Mouse (Mus musculus) spleen, postnatal 4 days (tissue): ENCODE results near the gene Khsrp.

ENCODE experiments used
- DNase-seq, 2 experiments: peaks; one replicate each; pipeline ENCODE4 v3.0.0; 2022; ENCODE audit warnings: low spot score in 2 of 2

The Khsrp gene

DNA sequence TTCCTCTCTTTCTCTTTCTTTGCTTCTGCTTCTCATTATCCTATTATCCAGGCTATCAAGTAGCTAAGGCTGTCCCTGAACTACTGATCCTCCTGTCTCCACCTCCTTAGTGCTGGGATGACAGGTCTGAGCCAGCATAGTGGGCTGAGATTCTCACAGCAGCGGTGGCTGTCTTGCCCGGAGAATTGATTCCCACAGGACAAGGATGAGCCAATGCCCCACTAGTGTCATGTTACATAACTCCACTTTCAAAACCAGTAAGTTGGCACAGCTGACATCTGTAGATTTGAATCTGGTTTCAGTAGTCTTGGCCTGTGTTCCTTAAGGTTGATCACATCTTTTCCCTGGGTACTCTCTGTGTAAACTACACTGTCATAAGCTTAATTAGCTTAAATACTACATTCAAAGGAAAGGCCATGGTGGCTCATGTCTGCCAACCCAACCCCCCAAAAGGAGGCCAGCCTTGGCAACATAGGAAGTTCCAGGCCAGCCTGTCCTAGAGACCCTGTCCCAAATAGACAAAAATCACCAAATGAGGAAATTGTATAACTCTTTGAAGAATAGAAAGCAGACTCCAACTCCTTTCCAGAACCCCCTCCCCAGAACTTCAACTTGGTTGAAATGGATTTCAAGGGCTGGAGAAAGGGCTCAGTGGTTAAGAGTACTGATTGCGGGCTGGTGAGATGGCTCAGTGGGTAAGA lies 45.1 kb downstream of the Khsrp start:
- DNase-seq: no peak

DNA sequence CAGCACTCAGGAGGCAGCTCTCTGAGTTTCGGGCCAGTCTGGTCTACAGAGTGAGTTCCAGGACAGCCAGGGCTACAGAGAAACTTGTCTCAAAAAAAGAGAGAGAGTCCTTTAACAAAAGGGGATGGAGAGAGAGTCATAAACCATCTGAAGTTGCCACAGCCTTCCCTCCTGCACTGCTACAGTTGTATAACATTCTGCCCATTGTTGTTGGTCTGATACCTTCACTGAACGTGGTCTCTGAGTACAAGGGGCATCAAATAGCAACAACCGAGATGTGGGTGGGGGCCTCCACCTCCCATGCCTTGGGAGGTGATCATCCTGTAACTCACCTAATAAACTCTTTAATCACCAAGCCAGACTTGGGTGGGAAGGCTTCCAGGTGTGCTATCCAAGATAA lies 45.7 kb downstream of the Khsrp start:
- DNase-seq: no peak

DNA sequence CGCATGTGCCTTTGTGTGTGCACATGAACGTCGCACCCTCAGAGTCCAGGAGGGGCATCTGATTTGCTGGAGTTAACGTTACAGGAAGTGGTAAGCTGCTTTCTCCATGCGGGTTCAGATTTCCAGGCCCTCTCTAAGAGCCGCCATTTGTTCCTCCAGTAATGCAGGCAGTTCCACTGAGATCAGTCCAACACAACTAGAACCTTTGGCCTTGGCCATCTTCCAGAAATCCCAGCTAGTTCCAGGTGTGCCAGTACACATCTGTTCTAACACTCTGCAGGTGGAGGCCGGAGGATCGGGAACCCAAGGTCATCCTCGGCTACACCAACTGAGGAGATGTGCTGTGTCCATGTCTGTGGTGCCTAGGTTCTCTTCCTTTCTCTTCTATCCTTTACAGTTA lies 46.4 kb downstream of the Khsrp start:
- no peak for DNase-seq

DNA sequence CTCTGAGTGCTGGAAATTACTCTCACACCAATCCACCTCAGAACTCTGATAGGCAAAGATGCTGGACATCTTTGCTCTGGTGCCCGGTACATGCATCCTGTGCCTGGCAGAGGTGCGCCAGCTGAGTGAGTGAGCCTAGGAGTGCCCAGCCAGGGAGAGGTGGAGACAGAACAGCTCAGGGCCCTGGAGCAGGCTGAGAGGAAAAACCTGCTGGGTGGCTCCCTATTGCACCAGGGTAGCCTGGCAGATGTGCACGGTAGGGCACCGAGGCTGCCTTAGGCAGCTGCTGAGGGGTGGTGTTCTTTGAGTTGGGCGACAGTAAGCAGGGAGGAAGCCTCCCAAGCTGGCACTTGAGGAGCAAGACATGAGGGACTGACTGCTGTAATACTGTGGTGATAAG lies 49.3 kb downstream of the Khsrp start, which contains the start of gene Acer1:
TSS of gene Acer1 (minus strand) at position 114 of the 400 bp plus-strand sequence.
- DNase-seq: no peak

DNA sequence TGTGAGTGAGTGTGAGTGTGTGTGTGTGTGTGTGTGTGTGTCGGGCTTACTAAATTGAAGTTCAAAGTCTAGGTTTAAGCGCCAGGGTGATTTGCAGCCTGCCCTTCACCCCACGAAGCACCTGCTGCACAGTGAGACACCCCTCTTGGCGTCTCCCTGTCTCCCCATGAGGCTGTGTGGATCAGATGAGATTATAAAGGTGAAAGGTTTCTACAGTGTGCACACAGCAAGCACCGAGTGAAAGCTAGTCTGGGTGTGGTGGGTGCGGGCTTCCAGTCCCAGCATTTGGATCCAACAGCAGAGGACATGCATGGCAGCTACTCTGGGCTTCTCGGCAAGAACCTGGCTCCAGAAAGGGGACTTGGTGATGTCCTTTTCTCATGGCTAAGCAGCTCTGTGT lies 50.3 kb downstream of the Khsrp start:
- DNase-seq: no peak

DNA sequence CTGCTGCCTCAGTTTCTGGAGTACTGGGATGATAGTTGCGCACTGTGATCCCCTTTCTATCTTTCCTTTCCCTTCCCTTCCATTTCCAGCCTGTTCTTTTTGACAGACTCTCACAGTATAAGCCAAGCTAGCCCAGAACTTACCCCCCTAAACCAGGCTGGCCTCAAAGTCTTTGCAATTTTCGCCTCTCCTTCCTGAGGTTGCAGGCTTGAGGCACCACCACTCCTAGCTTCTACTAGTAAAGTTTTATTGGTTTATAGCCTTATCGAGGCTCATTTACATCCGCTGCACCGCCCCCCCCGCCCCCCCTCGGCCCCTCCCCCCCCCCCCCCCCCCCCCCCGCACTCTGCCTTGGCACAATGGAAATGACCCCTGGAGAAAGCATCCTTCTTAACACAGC lies 51.8 kb downstream of the Khsrp start:
- DNase-seq: no peak

DNA sequence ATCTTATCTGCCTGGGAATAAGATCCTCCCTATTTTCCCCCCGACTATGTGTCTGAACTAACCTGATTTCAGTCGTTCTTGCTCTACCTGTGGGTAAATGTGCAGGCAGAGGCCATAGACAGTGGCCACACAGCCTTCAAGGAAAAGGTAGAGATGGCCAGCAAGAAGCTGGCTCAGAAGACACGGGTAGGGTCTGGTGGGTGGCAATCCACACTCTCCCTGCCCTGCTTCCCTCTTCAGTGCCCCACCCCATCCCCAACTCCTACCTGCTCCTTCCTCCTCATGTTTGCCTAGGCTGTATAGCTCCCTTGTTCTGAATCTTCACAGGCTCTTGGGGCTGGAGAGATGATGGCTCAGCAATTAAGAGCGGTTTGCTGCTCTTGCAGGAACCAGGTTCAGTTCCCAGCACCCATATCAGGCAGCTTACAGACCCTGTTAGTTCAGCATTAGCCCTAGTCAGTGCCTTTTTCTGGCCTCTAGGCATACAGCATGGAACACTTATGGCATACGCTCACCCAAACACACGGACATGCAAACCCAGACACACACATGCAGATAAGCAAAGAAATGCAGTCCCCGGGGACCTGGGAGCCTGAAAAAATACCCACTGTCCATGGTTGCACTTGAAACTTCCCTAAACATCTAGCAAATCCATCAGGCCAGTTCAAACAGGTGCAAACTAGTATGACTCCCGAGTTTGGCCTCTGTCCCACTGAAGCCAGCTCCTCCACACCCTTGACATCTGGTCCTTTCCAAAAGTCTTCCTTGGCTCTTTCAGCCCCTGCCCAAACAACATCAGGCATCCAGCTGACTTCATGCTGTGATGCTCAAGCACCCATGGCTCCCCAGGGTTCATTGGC lies 54.6 kb downstream of the Khsrp start:
- no peak for DNase-seq

DNA sequence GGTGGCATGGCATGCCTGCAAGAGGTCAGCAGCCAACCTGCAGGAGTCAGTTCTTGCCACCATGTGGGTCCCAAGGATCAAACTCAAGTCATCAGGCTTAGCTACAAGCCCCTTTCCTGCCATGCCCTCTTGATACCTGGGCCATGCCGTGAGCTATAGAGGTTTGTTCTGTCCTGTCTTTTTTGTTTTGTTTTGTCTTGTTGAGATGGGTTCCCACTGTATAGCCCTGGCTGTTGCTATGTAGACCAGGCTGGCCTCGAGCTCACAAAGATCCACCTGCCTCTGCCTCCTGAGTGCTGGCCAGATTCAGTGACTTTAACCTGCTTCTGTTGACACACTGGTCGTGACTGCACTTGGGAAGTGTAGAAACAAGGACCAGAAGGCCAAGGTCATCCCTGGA lies 55.9 kb downstream of the Khsrp start:
- DNase-seq: no peak

DNA sequence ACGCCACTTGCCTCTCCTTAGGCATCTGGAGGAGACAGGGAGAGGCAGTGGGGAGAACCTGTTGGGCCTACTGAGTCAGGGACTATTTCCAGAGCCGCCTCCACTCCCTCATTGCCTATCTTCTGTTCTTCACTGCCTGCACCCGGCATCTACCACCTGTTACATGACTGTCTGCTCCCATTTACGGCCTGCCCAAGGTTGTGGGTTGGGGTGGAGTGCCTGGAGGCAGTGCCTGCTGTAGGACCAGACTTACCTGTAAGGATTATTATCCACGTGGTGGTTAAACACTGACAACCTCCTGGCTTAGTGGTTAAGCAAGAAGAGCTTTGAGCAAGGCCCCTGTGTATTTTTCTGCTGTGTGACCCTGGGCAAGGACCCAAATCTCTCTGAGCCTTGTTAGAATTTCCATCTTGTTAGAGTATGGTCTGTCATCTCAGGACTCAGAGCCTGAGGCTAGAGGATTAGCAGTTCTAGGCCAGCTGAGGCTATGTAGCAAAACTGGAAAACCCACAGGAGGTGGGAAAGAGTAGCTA lies 56.5 kb downstream of the Khsrp start:
- no peak for DNase-seq

DNA sequence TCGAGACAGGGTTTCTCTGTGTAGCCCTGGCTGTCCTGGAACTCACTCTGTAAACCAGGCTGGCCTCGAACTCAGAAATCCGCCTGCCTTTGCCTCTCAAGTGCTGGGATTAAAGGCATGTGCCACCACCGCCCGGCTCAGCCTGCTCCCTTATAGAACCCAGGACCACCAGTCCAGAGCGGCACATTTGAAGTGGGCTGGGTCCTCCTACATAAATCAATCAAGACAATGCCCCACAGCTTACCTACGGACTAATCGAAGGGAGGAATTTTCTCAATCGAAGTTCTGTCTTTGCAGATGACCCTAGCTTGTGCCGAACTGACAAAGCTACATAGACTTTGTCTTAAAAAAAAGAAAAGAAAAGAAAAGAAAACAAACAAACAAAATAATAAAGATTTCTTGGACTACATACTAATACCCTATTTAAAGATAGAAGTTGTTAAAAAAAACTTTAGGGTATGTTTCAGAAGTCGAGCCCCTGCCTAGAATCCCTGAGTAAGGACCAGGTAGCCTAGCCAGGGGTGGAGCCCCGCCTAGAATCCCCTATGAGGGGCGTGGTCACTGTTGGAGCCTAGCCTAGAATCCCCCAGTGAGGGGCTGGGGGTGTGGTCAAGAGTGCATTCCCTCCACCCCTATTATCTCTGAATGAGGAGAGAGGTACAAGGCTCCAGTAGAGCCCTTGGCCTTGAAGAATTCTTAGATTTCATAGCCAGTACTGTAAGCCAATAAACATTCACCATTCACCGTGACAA lies 57.2 kb downstream of the Khsrp start:
- DNase-seq: no peak
